ENCODE assay signal across 9 mouse cellular contexts in the genomic region with DNA sequence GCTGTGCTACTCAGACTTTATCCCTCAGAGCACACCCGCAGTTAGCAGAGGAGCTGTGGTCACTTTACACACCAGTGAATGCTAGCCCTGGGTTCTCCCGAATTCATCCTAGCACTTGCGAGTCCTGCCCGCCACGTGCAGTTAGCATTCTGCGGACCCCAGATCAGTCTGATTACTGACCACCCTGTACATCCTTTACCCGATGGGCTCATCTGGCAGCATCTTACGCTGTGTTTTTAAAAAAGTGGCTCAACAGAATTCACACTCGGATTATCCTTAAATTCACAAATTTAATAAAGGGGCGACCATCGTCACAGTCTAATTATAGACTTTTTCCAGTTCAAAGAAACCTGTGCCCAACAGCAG. TPM values are rescaled to one million over a fixed set of nuclear protein-coding genes. Genes with fewer than 3 reads are reported as not detected.
DNase-seq lines count a peak whose midpoint lies in the region; ATAC-seq and TF ChIP-seq lines count a peak whose summit lies in the region.
"Had no signal": no experiment of that assay in that cellular context is flagged by ENCODE, and none has a peak within 500 bp of the region (broad histone marks: within the 10 kb centered on the region; RNA-seq: fewer than 3 reads in every experiment).

No protein-coding gene starts in this region.

- H3K4me2 ChIP-seq in kidney, embryonic 16.5 days (replicated peaks; ENCODE audit: low read depth, low read length): peak overlapping the region; percentile 76
- H3K4me2 ChIP-seq in hindbrain, embryonic 13.5 days: peak overlapping the region; percentile 95
- H3K4me2 ChIP-seq in midbrain, embryonic 15.5 days: peak overlapping the region; percentile 95

- TF ChIP-seq CTCF in bone marrow macrophage, adult 2 months (IDR thresholded peaks at IDR 0.05; ENCODE audit: low read depth, low read length): no peak

- no peak for ATAC-seq in kidney, embryonic 16.5 days (ENCODE audit: low FRiP score, low TSS enrichment)
- ATAC-seq in hindbrain, embryonic 13.5 days (ENCODE audit: low FRiP score): no peak
- ATAC-seq in midbrain, embryonic 15.5 days (replicated peaks): no peak

- no peaks in the 10 kb centered on the region for H3K27me3 ChIP-seq in kidney, embryonic 16.5 days (ENCODE audit: insufficient read depth, low read length)
- H3K27me3 ChIP-seq in hindbrain, embryonic 13.5 days: peaks cover 2% of the 10 kb centered on the region; the same call in 1 of the 2 replicates
- H3K27me3 ChIP-seq in midbrain, embryonic 15.5 days (replicated peaks): no peaks in the 10 kb centered on the region

- H3K36me3 ChIP-seq in kidney, embryonic 16.5 days (ENCODE audit: insufficient read depth, low read length): peaks cover 3% of the 10 kb centered on the region
- peaks cover 12% of the 10 kb centered on the region for H3K36me3 ChIP-seq in hindbrain, embryonic 13.5 days
- 0 out of 2 replicates have a peak, but pooled peaks cover 5% of the 10 kb centered on the region for H3K36me3 ChIP-seq in midbrain, embryonic 15.5 days (replicated peaks)

- peak overlapping the region; percentile 89 for H3K27ac ChIP-seq in kidney, embryonic 16.5 days (ENCODE audit: low read length)
- peak overlapping the region; percentile 29 for H3K27ac ChIP-seq in bone marrow macrophage, adult 2 months (ENCODE audit: insufficient read depth, low read depth, low read length)
- 0 out of 2 replicates have a peak overlapping the region, but pooled peaks have one; percentile 80 for H3K27ac ChIP-seq in hindbrain, embryonic 13.5 days
- H3K27ac ChIP-seq in midbrain, embryonic 15.5 days: peak overlapping the region; percentile 80

- DNase-seq in kidney, adult 9 months: no peak
- no peak for DNase-seq in ovary, adult 18-20 months (ENCODE audit: low spot score)
- no peak for DNase-seq in urinary bladder, adult 2 months (ENCODE audit: low spot score)
- no peak for DNase-seq in spleen, adult 12 weeks (ENCODE audit: low spot score)

- no peak; the same call in 1 of the 2 replicates for TF ChIP-seq POLR2A in bone marrow macrophage, adult 2 months (IDR thresholded peaks at IDR 0.05; ENCODE audit: borderline replicate concordance, low read depth, low read length)

- peak overlapping the region; percentile 96 for H3K4me3 ChIP-seq in kidney, embryonic 16.5 days (ENCODE audit: low read length)
- peak overlapping the region; percentile 87 for H3K4me3 ChIP-seq in bone marrow macrophage, adult 2 months (ENCODE audit: insufficient read depth, low read length)
- H3K4me3 ChIP-seq in hindbrain, embryonic 13.5 days: peak overlapping the region; percentile 98
- H3K4me3 ChIP-seq in midbrain, embryonic 15.5 days: peak overlapping the region; percentile 77

- H3K9me3 ChIP-seq in kidney, embryonic 16.5 days (ENCODE audit: low read length): no peaks in the 10 kb centered on the region
- no peaks in the 10 kb centered on the region for H3K9me3 ChIP-seq in hindbrain, embryonic 13.5 days
- H3K9me3 ChIP-seq in midbrain, embryonic 15.5 days: no peaks in the 10 kb centered on the region

- 8% methylated on average over 11 of the region's 11 CpGs for WGBS in kidney, embryonic 16.5 days
- WGBS in hindbrain, embryonic 13.5 days: 5% methylated on average over 11 of the region's 11 CpGs
- 5% methylated on average over 11 of the region's 11 CpGs for WGBS in midbrain, embryonic 15.5 days

- H3K9ac ChIP-seq in kidney, embryonic 16.5 days (replicated peaks; ENCODE audit: low read length): peak overlapping the region; percentile 90
- peak overlapping the region; percentile 95 for H3K9ac ChIP-seq in hindbrain, embryonic 13.5 days
- H3K9ac ChIP-seq in midbrain, embryonic 15.5 days: peak overlapping the region; percentile 72

- H3K4me1 ChIP-seq in kidney, embryonic 16.5 days (ENCODE audit: insufficient read depth, low read length): peaks cover 27% of the 10 kb centered on the region
- peaks cover 13% of the 10 kb centered on the region; the same call in 1 of the 2 replicates for H3K4me1 ChIP-seq in bone marrow macrophage, adult 2 months (ENCODE audit: control insufficient read depth, insufficient read depth, low read length)
- H3K4me1 ChIP-seq in hindbrain, embryonic 13.5 days (replicated peaks): peaks cover 44% of the 10 kb centered on the region
- H3K4me1 ChIP-seq in midbrain, embryonic 15.5 days: peaks cover 47% of the 10 kb centered on the region

RNA-seq across cellular contexts. Expression of gene Unkl, which starts 0.4 kb away (rescaled TPM):
- 10.4 and 10.9 TPM in 2 replicates for polyA plus RNA-seq in kidney, embryonic 16.5 days (2015; fragmentation: Nextera tagmentation; extraction: Ambion mirVana)
- polyA plus RNA-seq in bone marrow macrophage, adult 2 months (2012; ENCODE audit: insufficient read depth, insufficient read length, missing spikeins): 10.2 and 12.6 TPM in 2 replicates
- 11.3 and 11.9 TPM in 2 replicates for polyA plus RNA-seq in hindbrain, embryonic 13.5 days (2015; fragmentation: Nextera tagmentation; extraction: Ambion mirVana)
- 17.1 TPM in 2 replicates for polyA plus RNA-seq in midbrain, embryonic 15.5 days (2015; fragmentation: Nextera tagmentation; extraction: Ambion mirVana)
- polyA plus RNA-seq in urinary bladder, adult 2 months (2012; rRNA removed): 15.6 and 16.4 TPM in 2 replicates

RNA-seq across cellular contexts. Expression of gene BC003965, which starts 3.4 kb away (rescaled TPM):
- polyA plus RNA-seq in kidney, embryonic 16.5 days (2015; fragmentation: Nextera tagmentation; extraction: Ambion mirVana): 34.4 and 35.6 TPM in 2 replicates
- polyA plus RNA-seq in bone marrow macrophage, adult 2 months (2012; ENCODE audit: insufficient read depth, insufficient read length, missing spikeins): 9.0 and 10.8 TPM in 2 replicates
- 33.1 and 35.0 TPM in 2 replicates for polyA plus RNA-seq in hindbrain, embryonic 13.5 days (2015; fragmentation: Nextera tagmentation; extraction: Ambion mirVana)
- 34.4 and 35.7 TPM in 2 replicates for polyA plus RNA-seq in midbrain, embryonic 15.5 days (2015; fragmentation: Nextera tagmentation; extraction: Ambion mirVana)
- polyA plus RNA-seq in urinary bladder, adult 2 months (2012; rRNA removed): 16.5 and 20.9 TPM in 2 replicates

RNA-seq across cellular contexts. Expression of gene Gm38655, which starts 12.5 kb away (rescaled TPM):
- not detected in 2 replicates for polyA plus RNA-seq in kidney, embryonic 16.5 days (2015; fragmentation: Nextera tagmentation; extraction: Ambion mirVana)
- not detected in 2 replicates for polyA plus RNA-seq in bone marrow macrophage, adult 2 months (2012; ENCODE audit: insufficient read depth, insufficient read length, missing spikeins)
- not detected in 2 replicates for polyA plus RNA-seq in hindbrain, embryonic 13.5 days (2015; fragmentation: Nextera tagmentation; extraction: Ambion mirVana)
- not detected in 2 replicates for polyA plus RNA-seq in midbrain, embryonic 15.5 days (2015; fragmentation: Nextera tagmentation; extraction: Ambion mirVana)
- 0.07 TPM in 1 of 2 replicates, not detected in the other for polyA plus RNA-seq in urinary bladder, adult 2 months (2012; rRNA removed)
- polyA plus RNA-seq: adrenal gland, adult 2 months had no signal

RNA-seq across cellular contexts. Expression of gene Ccdc154, which starts 25.5 kb away (rescaled TPM):
- polyA plus RNA-seq in kidney, embryonic 16.5 days (2015; fragmentation: Nextera tagmentation; extraction: Ambion mirVana): not detected in 2 replicates
- 0.33 TPM in 1 of 2 replicates, not detected in the other for polyA plus RNA-seq in bone marrow macrophage, adult 2 months (2012; ENCODE audit: insufficient read depth, insufficient read length, missing spikeins)
- polyA plus RNA-seq in hindbrain, embryonic 13.5 days (2015; fragmentation: Nextera tagmentation; extraction: Ambion mirVana): not detected in 2 replicates
- polyA plus RNA-seq in midbrain, embryonic 15.5 days (2015; fragmentation: Nextera tagmentation; extraction: Ambion mirVana): not detected in 2 replicates
- polyA plus RNA-seq in urinary bladder, adult 2 months (2012; rRNA removed): 0.18 and 0.19 TPM in 2 replicates

RNA-seq across cellular contexts. Expression of gene Gnptg, which starts 52.2 kb away (rescaled TPM):
- polyA plus RNA-seq in kidney, embryonic 16.5 days (2015; fragmentation: Nextera tagmentation; extraction: Ambion mirVana): 51.2 and 56.6 TPM in 2 replicates
- polyA plus RNA-seq in bone marrow macrophage, adult 2 months (2012; ENCODE audit: insufficient read depth, insufficient read length, missing spikeins): 40.5 and 40.8 TPM in 2 replicates
- 91.6 and 94.0 TPM in 2 replicates for polyA plus RNA-seq in hindbrain, embryonic 13.5 days (2015; fragmentation: Nextera tagmentation; extraction: Ambion mirVana)
- polyA plus RNA-seq in midbrain, embryonic 15.5 days (2015; fragmentation: Nextera tagmentation; extraction: Ambion mirVana): 96.0 and 108 TPM in 2 replicates
- 43.2 and 48.8 TPM in 2 replicates for polyA plus RNA-seq in urinary bladder, adult 2 months (2012; rRNA removed)

Comparison
In these comparisons a context has a peak if more than half of its experiments do, and no peak if none do; other contexts are left out.
1. H3K27ac ChIP-seq: peak in every context shown above with its lines; median percentile 89 in kidney, embryonic 16.5 days; 80 in hindbrain, embryonic 13.5 days; 80 in midbrain, embryonic 15.5 days; 29 in bone marrow macrophage, adult 2 months.